Mouse (Mus musculus): ENCODE results near the gene Mif4gd. TPM values are rescaled to one million over a fixed set of nuclear protein-coding genes. Genes with fewer than 3 reads are reported as not detected.
"Not testable (repeated sequence)": the region's sequence is repeated elsewhere in the genome, so short reads cannot be mapped to it uniquely, and the experiment has no call there.

Mif4gd gene
- polyA plus RNA-seq, 1 experiment from 2014 or later, result 16.2 TPM

GRCm38 (mm10) chr11:115645498-115645897 lies 32.7 kb upstream of the Mif4gd start:
- not testable (repeated sequence) for H3K36me3 ChIP-seq (ENCODE audit: control insufficient read depth, insufficient read depth, low read length); H3K4me3 ChIP-seq (ENCODE audit: low read length); H3K4me2 ChIP-seq (ENCODE audit: low read length); H3K27ac ChIP-seq (ENCODE audit: low read depth, low read length); H3K9ac ChIP-seq (ENCODE audit: low read depth, low read length); H3K27me3 ChIP-seq (replicated peaks; ENCODE audit: control insufficient read depth, insufficient read depth, low read length); H3K9me3 ChIP-seq (ENCODE audit: control insufficient read depth, low read length); ATAC-seq; H3K4me1 ChIP-seq (ENCODE audit: control insufficient read depth, insufficient read depth, low read depth, low read length)
- WGBS, result 82% methylated on average over 14 of the region's 14 CpGs

GRCm38 (mm10) chr11:115644308-115644707 lies 31.5 kb upstream of the Mif4gd start:
- 95% methylated on average over 13 of the region's 13 CpGs for whole genome bisulfite sequencing
- no peak overlapping the region for H3K27ac ChIP-seq (ENCODE audit: low read depth, low read length)
- no peak overlapping the region for H3K9ac ChIP-seq (ENCODE audit: low read depth, low read length)
- no peaks in the 10 kb centered on the region for H3K9me3 ChIP-seq (ENCODE audit: control insufficient read depth, low read length)
- no peak overlapping the region for H3K4me2 ChIP-seq (ENCODE audit: low read length)
- H3K4me1 ChIP-seq (ENCODE audit: control insufficient read depth, insufficient read depth, low read depth, low read length), result no peaks in the 10 kb centered on the region
- H3K36me3 ChIP-seq (ENCODE audit: control insufficient read depth, insufficient read depth, low read length), result peaks cover 9% of the 10 kb centered on the region; the same call in 1 of the 2 replicates
- H3K4me3 ChIP-seq (ENCODE audit: low read length), result no peak overlapping the region
- H3K27me3 ChIP-seq (replicated peaks; ENCODE audit: control insufficient read depth, insufficient read depth, low read length), result no peaks in the 10 kb centered on the region
- no peak for ATAC-seq

- Histone ChIP-seq H3K4me2 (ENCODE audit: low read length) (no peak overlapping the region), H3K36me3 (ENCODE audit: control insufficient read depth, insufficient read depth, low read length) (peaks cover 9% of the 10 kb centered on the region; the same call in 1 of the 2 replicates), H3K4me3 (ENCODE audit: low read length) (no peak overlapping the region), H3K9ac (ENCODE audit: low read depth, low read length) (no peak overlapping the region), H3K27me3 (replicated peaks; ENCODE audit: control insufficient read depth, insufficient read depth, low read length) (no peaks in the 10 kb centered on the region), H3K9me3 (ENCODE audit: control insufficient read depth, low read length) (no peaks in the 10 kb centered on the region), H3K27ac (ENCODE audit: low read depth, low read length) (no peak overlapping the region), H3K4me1 (ENCODE audit: control insufficient read depth, insufficient read depth, low read depth, low read length) (no peaks in the 10 kb centered on the region)
- ATAC-seq, result no peak
- 78% methylated on average over 10 of the region's 10 CpGs for WGBS
Measured at GRCm38 (mm10) chr11:115643265-115643664, 30.5 kb upstream of the Mif4gd start.

GRCm38 (mm10) chr11:115642705-115643104 lies 29.9 kb upstream of the Mif4gd start:
- Histone ChIP-seq H3K4me3 (ENCODE audit: low read length) (no peak overlapping the region), H3K27ac (ENCODE audit: low read depth, low read length) (no peak overlapping the region), H3K36me3 (ENCODE audit: control insufficient read depth, insufficient read depth, low read length) (peaks cover 5% of the 10 kb centered on the region; the same call in 1 of the 2 replicates), H3K9ac (ENCODE audit: low read depth, low read length) (no peak overlapping the region), H3K4me1 (ENCODE audit: control insufficient read depth, insufficient read depth, low read depth, low read length) (no peaks in the 10 kb centered on the region), H3K9me3 (ENCODE audit: control insufficient read depth, low read length) (no peaks in the 10 kb centered on the region), H3K27me3 (replicated peaks; ENCODE audit: control insufficient read depth, insufficient read depth, low read length) (no peaks in the 10 kb centered on the region), H3K4me2 (ENCODE audit: low read length) (no peak overlapping the region)
- 86% methylated on average over 2 of the region's 2 CpGs for WGBS
- no peak for ATAC-seq

GRCm38 (mm10) chr11:115641664-115642036 lies 28.9 kb upstream of the Mif4gd start:
- 93% methylated on average over 4 of the region's 4 CpGs for WGBS
- Histone ChIP-seq H3K27ac (ENCODE audit: low read depth, low read length) (no peak overlapping the region), H3K4me3 (ENCODE audit: low read length) (no peak overlapping the region), H3K27me3 (replicated peaks; ENCODE audit: control insufficient read depth, insufficient read depth, low read length) (no peaks in the 10 kb centered on the region), H3K4me1 (ENCODE audit: control insufficient read depth, insufficient read depth, low read depth, low read length) (no peaks in the 10 kb centered on the region), H3K9ac (ENCODE audit: low read depth, low read length) (no peak overlapping the region), H3K9me3 (ENCODE audit: control insufficient read depth, low read length) (no peaks in the 10 kb centered on the region), H3K36me3 (ENCODE audit: control insufficient read depth, insufficient read depth, low read length) (peaks cover 5% of the 10 kb centered on the region; the same call in 1 of the 2 replicates), H3K4me2 (ENCODE audit: low read length) (no peak overlapping the region)
- ATAC-seq, result no peak

- Histone ChIP-seq H3K4me2 (ENCODE audit: low read length) (no peak overlapping the region), H3K27me3 (replicated peaks; ENCODE audit: control insufficient read depth, insufficient read depth, low read length) (no peaks in the 10 kb centered on the region), H3K4me1 (ENCODE audit: control insufficient read depth, insufficient read depth, low read depth, low read length) (no peaks in the 10 kb centered on the region), H3K36me3 (ENCODE audit: control insufficient read depth, insufficient read depth, low read length) (0 out of 2 replicates have a peak, but pooled peaks cover 3% of the 10 kb centered on the region), H3K4me3 (ENCODE audit: low read length) (no peak overlapping the region), H3K9ac (ENCODE audit: low read depth, low read length) (no peak overlapping the region), H3K27ac (ENCODE audit: low read depth, low read length) (no peak overlapping the region), H3K9me3 (ENCODE audit: control insufficient read depth, low read length) (no peaks in the 10 kb centered on the region)
- no peak for ATAC-seq
- WGBS, result 58% methylated on average over 14 of the region's 14 CpGs
Measured at GRCm38 (mm10) chr11:115640978-115641663, 28.4 kb upstream of the Mif4gd start.

GRCm38 (mm10) chr11:115640311-115640828 lies 27.6 kb upstream of the Mif4gd start:
- Histone ChIP-seq H3K4me2 (ENCODE audit: low read length) (no peak overlapping the region), H3K27ac (ENCODE audit: low read depth, low read length) (no peak overlapping the region), H3K9me3 (ENCODE audit: control insufficient read depth, low read length) (no peaks in the 10 kb centered on the region), H3K36me3 (ENCODE audit: control insufficient read depth, insufficient read depth, low read length) (0 out of 2 replicates have a peak, but pooled peaks cover 3% of the 10 kb centered on the region), H3K27me3 (replicated peaks; ENCODE audit: control insufficient read depth, insufficient read depth, low read length) (no peaks in the 10 kb centered on the region), H3K9ac (ENCODE audit: low read depth, low read length) (no peak overlapping the region), H3K4me3 (ENCODE audit: low read length) (no peak overlapping the region), H3K4me1 (ENCODE audit: control insufficient read depth, insufficient read depth, low read depth, low read length) (no peaks in the 10 kb centered on the region)
- 88% methylated on average over 3 of the region's 4 CpGs for WGBS
- ATAC-seq, result no peak

- ATAC-seq, result no peak
- no peaks in the 10 kb centered on the region for H3K4me1 ChIP-seq (ENCODE audit: control insufficient read depth, insufficient read depth, low read depth, low read length)
- no peaks in the 10 kb centered on the region for H3K27me3 ChIP-seq (replicated peaks; ENCODE audit: control insufficient read depth, insufficient read depth, low read length)
- no peaks in the 10 kb centered on the region for H3K9me3 ChIP-seq (ENCODE audit: control insufficient read depth, low read length)
- H3K4me2 ChIP-seq (ENCODE audit: low read length), result no peak overlapping the region
- H3K4me3 ChIP-seq (ENCODE audit: low read length), result no peak overlapping the region
- WGBS, result 90% methylated on average over 4 of the region's 4 CpGs
- no peaks in the 10 kb centered on the region for H3K36me3 ChIP-seq (ENCODE audit: control insufficient read depth, insufficient read depth, low read length)
- no peak overlapping the region for H3K9ac ChIP-seq (ENCODE audit: low read depth, low read length)
- H3K27ac ChIP-seq (ENCODE audit: low read depth, low read length), result no peak overlapping the region
Measured at GRCm38 (mm10) chr11:115639540-115639939, 26.8 kb upstream of the Mif4gd start.

- Histone ChIP-seq H3K4me3 (ENCODE audit: low read length) (no peak overlapping the region), H3K4me1 (ENCODE audit: control insufficient read depth, insufficient read depth, low read depth, low read length) (no peaks in the 10 kb centered on the region), H3K36me3 (ENCODE audit: control insufficient read depth, insufficient read depth, low read length) (no peaks in the 10 kb centered on the region), H3K4me2 (ENCODE audit: low read length) (no peak overlapping the region), H3K27ac (ENCODE audit: low read depth, low read length) (no peak overlapping the region), H3K27me3 (replicated peaks; ENCODE audit: control insufficient read depth, insufficient read depth, low read length) (no peaks in the 10 kb centered on the region), H3K9me3 (ENCODE audit: control insufficient read depth, low read length) (no peaks in the 10 kb centered on the region), H3K9ac (ENCODE audit: low read depth, low read length) (no peak overlapping the region)
- WGBS, result 83% methylated on average over 5 of the region's 5 CpGs
- no peak for ATAC-seq
Measured at GRCm38 (mm10) chr11:115638498-115639409, 26.0 kb upstream of the Mif4gd start.

All from hindbrain, embryonic 16.5 days (tissue).